ENCODE assay signal across 19 mouse cellular contexts in the genomic region with DNA sequence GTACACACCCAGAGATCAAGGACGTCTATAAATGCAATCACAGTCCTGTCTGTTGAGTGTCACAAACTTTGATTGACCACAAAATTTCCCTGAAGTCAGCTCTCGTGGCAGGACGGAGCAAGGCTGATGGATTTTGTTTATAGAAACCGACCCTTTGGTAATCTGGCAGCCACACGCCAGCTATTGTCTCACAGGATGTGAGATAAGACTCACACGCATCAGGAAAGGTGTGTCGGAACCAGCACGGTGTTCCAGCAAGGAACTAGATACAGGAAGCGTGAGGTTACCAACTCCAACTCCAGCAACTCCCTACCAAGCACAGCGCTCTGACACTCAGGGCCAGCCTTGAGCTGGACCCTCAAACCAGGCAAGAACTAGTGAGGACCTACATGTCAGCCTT.
DNase-seq lines count a peak whose midpoint lies in the region; ATAC-seq lines count a peak whose summit lies in the region.
"Had no signal": no experiment of that assay in that cellular context is flagged by ENCODE, and none has a peak within 500 bp of the region (broad histone marks: within the 10 kb centered on the region; RNA-seq: fewer than 3 reads in every experiment).

No protein-coding gene starts in this region.

- no peaks in the 10 kb centered on the region for H3K27me3 ChIP-seq in heart, embryonic 11.5 days (ENCODE audit: control insufficient read depth, insufficient read depth, low read length)
- no peaks in the 10 kb centered on the region for H3K27me3 ChIP-seq in neural tube, embryonic 15.5 days (replicated peaks)

- peak; percentile 46 to 84 for DNase-seq in heart, adult 18-20 months
- peak; percentile 76 for DNase-seq in heart, adult 8-10 months (ENCODE audit: low spot score)
- peak; percentile 22 for DNase-seq in heart, postnatal 4 days
- DNase-seq in lung, postnatal 14 days = peak; percentile 46
- no peak for DNase-seq in B cell, adult 2 months
- no peak for DNase-seq in frontal cortex, adult 2 months (ENCODE audit: extremely low spot score in 1 of 2, low spot score in 1 of 2)
- DNase-seq: adrenal gland, postnatal 14 days; cerebellum, adult 18-20 months; gastrocnemius, postnatal 36 days; midbrain, embryonic 14.5 days had no signal

- no peaks in the 10 kb centered on the region for H3K9me3 ChIP-seq in heart, embryonic 11.5 days (replicated peaks; ENCODE audit: control insufficient read depth, low read length)
- H3K9me3 ChIP-seq in neural tube, embryonic 15.5 days (replicated peaks) = no peaks in the 10 kb centered on the region
- H3K9me3 ChIP-seq: liver, embryonic 12.5 days had no signal

- ATAC-seq in heart, embryonic 11.5 days (replicated peaks; ENCODE audit: insufficient number of reproducible peaks, low FRiP score, low TSS enrichment) = no peak
- no peak for ATAC-seq in neural tube, embryonic 15.5 days (ENCODE audit: low FRiP score)
- ATAC-seq: hindbrain, embryonic 16.5 days; intestine, postnatal 0 days; liver, embryonic 12.5 days had no signal

- no peak overlapping the region for H3K27ac ChIP-seq in heart, embryonic 11.5 days (ENCODE audit: low read depth, low read length)
- no peak overlapping the region for H3K27ac ChIP-seq in neural tube, embryonic 15.5 days (replicated peaks)
- H3K27ac ChIP-seq: layer of hippocampus, adult 2 months; left cerebral cortex, adult 2 months; liver, embryonic 12.5 days had no signal

- 52% methylated on average over 10 of the region's 10 CpGs for WGBS in heart, embryonic 11.5 days (ENCODE audit: insufficient replicate concordance)
- 95% methylated on average over 10 of the region's 10 CpGs for WGBS in neural tube, embryonic 15.5 days

- no peak overlapping the region for H3K4me2 ChIP-seq in heart, embryonic 11.5 days
- H3K4me2 ChIP-seq in neural tube, embryonic 15.5 days = no peak overlapping the region
- H3K4me2 ChIP-seq: liver, embryonic 12.5 days had no signal

- no peaks in the 10 kb centered on the region for H3K4me1 ChIP-seq in heart, embryonic 11.5 days (ENCODE audit: control insufficient read depth, insufficient read depth, low read length)
- H3K4me1 ChIP-seq in neural tube, embryonic 15.5 days = peaks cover 3% of the 10 kb centered on the region; the same call in 1 of the 2 replicates
- H3K4me1 ChIP-seq: liver, embryonic 12.5 days had no signal

- no peak overlapping the region for H3K9ac ChIP-seq in heart, embryonic 11.5 days (ENCODE audit: low read depth, low read length)
- H3K9ac ChIP-seq in neural tube, embryonic 15.5 days (replicated peaks) = no peak overlapping the region
- H3K9ac ChIP-seq: liver, embryonic 12.5 days had no signal

- no peak overlapping the region for H3K4me3 ChIP-seq in heart, embryonic 11.5 days (ENCODE audit: low read depth, low read length)
- H3K4me3 ChIP-seq in neural tube, embryonic 15.5 days (replicated peaks) = no peak overlapping the region
- H3K4me3 ChIP-seq: erythroblast, embryonic 14.5 days; layer of hippocampus, adult 2 months; left cerebral cortex, adult 2 months; liver, embryonic 12.5 days; myocyte had no signal

- H3K36me3 ChIP-seq in heart, embryonic 11.5 days (ENCODE audit: control insufficient read depth, insufficient read depth, low read length) = no peaks in the 10 kb centered on the region
- H3K36me3 ChIP-seq in neural tube, embryonic 15.5 days = no peaks in the 10 kb centered on the region
- H3K36me3 ChIP-seq: liver, embryonic 12.5 days had no signal

Comparison
In these comparisons a context has a peak if more than half of its experiments do, and no peak if none do; other contexts are left out.
1. DNase-seq: peak in heart, adult 18-20 months (2 of 2), heart, adult 8-10 months (single experiment), heart, postnatal 4 days (single experiment) and lung, postnatal 14 days (single experiment); none in B cell, adult 2 months (0 of 2) and frontal cortex, adult 2 months (0 of 2).